Mouse (Mus musculus): Measurements from ENCODE around the gene Stat4. TPM values are rescaled to one million over a fixed set of nuclear protein-coding genes. Genes with fewer than 3 reads are reported as not detected.

The Stat4 gene
- polyA plus RNA-seq, 1 experiment from 2014 or later = 2.3 TPM

DNA sequence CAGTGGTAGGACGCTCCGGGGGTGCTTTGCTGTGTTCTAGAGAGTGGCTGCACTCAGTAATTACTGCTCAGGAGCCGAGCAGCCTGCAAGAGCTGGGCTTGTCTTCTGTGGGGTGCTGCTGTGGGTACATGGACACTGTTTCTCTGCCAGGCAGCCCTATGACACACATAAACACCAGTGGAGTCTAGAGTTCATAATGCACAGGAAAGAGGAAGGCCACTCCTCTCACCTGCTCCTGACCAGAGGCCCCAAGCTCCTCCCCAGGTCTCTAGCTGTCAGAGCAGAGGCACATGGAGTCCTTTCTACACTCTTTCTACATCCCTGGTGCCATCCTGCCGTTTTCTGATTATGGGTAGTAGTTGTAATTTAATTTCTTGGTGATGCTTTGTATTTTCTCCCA is 155.2 kb downstream of the Stat4 start:
- H3K9ac ChIP-seq (replicated peaks; ENCODE audit: low read length) = no peak overlapping the region
- no peaks in the 10 kb centered on the region for H3K36me3 ChIP-seq (replicated peaks; ENCODE audit: control insufficient read depth, insufficient read depth, low read depth, low read length)
- DNase-seq (ENCODE audit: low spot score) (no peak), ATAC-seq (replicated peaks; ENCODE audit: insufficient number of reproducible peaks, low FRiP score, low TSS enrichment, low read depth) (no peak)
- no peak overlapping the region for H3K27ac ChIP-seq (replicated peaks; ENCODE audit: low read depth, low read length)
- H3K4me2 ChIP-seq (ENCODE audit: low read depth, low read length) = no peak overlapping the region
- no peaks in the 10 kb centered on the region for H3K4me1 ChIP-seq (ENCODE audit: control insufficient read depth, insufficient read depth, low read length)
- no peaks in the 10 kb centered on the region for H3K27me3 ChIP-seq (ENCODE audit: control insufficient read depth, insufficient read depth, low read length)
- no peak overlapping the region for H3K4me3 ChIP-seq (ENCODE audit: low read depth, low read length)
- 84% methylated on average over 4 of the region's 4 CpGs for WGBS
- no peaks in the 10 kb centered on the region for H3K9me3 ChIP-seq (replicated peaks; ENCODE audit: control insufficient read depth, low read length)

DNA sequence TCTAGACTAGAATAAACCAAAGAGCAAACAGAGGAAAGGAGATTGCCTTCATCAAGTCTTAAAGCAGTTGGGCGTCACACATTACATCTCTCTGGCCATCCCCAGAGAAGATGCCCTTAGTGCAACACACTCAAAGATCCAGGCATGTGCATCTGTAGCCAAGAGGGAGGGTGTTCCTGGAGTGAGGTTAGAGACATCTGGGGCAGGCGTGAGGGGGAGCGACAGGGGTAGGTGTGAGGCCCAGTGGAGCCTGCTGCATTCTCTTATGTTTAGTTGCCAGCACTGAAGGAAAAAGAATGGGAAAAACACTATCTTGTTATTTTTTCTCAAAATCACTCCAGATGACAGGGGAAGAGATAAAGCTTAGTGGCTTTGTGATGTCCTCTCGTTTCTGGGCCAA is 156.2 kb downstream of the Stat4 start:
- Histone ChIP-seq H3K4me3 (ENCODE audit: low read depth, low read length) (no peak overlapping the region), H3K9me3 (replicated peaks; ENCODE audit: control insufficient read depth, low read length) (no peaks in the 10 kb centered on the region), H3K36me3 (replicated peaks; ENCODE audit: control insufficient read depth, insufficient read depth, low read depth, low read length) (no peaks in the 10 kb centered on the region), H3K27ac (replicated peaks; ENCODE audit: low read depth, low read length) (no peak overlapping the region), H3K4me2 (ENCODE audit: low read depth, low read length) (no peak overlapping the region), H3K4me1 (ENCODE audit: control insufficient read depth, insufficient read depth, low read length) (no peaks in the 10 kb centered on the region), H3K9ac (replicated peaks; ENCODE audit: low read length) (no peak overlapping the region), H3K27me3 (ENCODE audit: control insufficient read depth, insufficient read depth, low read length) (no peaks in the 10 kb centered on the region)
- no peak for ATAC-seq (replicated peaks; ENCODE audit: insufficient number of reproducible peaks, low FRiP score, low TSS enrichment, low read depth)
- 77% methylated on average over 4 of the region's 4 CpGs for WGBS
- DNase-seq (ENCODE audit: low spot score) = no peak

DNA sequence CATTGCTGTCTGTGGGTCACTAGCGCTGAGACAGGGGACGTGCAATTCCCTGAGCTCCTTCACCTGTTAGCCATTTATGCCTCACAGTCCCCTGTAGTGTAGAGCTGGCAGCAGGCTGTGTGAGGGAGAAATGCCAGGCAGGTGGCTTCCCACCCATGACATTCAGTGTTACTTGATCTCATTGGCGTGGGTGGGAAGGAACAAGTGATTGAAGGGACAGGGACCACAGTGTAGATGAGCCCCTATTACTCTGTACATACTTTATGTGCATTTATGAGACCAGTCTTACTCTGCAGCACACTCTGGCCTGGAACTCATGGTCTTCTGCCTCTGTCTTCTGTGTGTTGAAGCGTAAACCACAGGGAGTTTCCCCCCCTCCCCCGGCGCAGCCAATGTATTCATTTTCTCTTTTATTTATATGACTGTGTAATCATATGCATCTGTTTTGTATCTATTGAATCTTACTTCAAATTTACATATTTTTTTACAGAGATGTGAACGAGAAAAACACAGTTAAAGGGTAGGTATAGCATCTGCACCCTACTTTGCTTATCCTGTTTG is 156.7 kb downstream of the Stat4 start:
- Histone ChIP-seq H3K27me3 (ENCODE audit: control insufficient read depth, insufficient read depth, low read length) (no peaks in the 10 kb centered on the region), H3K4me1 (ENCODE audit: control insufficient read depth, insufficient read depth, low read length) (no peaks in the 10 kb centered on the region; the same call in 1 of the 2 replicates), H3K36me3 (replicated peaks; ENCODE audit: control insufficient read depth, insufficient read depth, low read depth, low read length) (no peaks in the 10 kb centered on the region), H3K27ac (replicated peaks; ENCODE audit: low read depth, low read length) (no peak overlapping the region), H3K4me2 (ENCODE audit: low read depth, low read length) (no peak overlapping the region), H3K9ac (replicated peaks; ENCODE audit: low read length) (no peak overlapping the region), H3K9me3 (replicated peaks; ENCODE audit: control insufficient read depth, low read length) (no peaks in the 10 kb centered on the region), H3K4me3 (ENCODE audit: low read depth, low read length) (no peak overlapping the region)
- DNase-seq (ENCODE audit: low spot score) = no peak
- 94% methylated on average over 7 of the region's 7 CpGs for WGBS
- ATAC-seq (replicated peaks; ENCODE audit: insufficient number of reproducible peaks, low FRiP score, low TSS enrichment, low read depth) = no peak

DNA sequence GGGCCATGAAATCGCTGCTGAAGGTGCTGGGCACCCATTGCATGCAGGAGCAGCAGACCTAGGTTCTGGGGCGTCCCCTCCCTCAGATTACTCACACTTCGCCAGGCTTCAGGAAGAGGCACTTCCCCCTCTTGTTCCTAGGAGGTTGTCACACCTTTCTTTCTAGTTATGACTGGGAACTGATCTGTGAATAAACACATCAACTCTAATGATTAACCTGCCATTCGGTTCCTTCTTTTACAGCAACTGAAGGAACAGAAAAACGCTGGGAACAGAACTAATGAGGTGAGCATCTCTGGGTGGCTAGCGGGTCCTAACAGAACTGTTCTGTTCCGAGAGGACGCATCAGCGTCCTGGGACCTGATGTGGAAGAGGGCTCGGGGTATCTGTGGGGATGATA is 158.0 kb downstream of the Stat4 start:
- no peak for ATAC-seq (replicated peaks; ENCODE audit: insufficient number of reproducible peaks, low FRiP score, low TSS enrichment, low read depth)

DNA sequence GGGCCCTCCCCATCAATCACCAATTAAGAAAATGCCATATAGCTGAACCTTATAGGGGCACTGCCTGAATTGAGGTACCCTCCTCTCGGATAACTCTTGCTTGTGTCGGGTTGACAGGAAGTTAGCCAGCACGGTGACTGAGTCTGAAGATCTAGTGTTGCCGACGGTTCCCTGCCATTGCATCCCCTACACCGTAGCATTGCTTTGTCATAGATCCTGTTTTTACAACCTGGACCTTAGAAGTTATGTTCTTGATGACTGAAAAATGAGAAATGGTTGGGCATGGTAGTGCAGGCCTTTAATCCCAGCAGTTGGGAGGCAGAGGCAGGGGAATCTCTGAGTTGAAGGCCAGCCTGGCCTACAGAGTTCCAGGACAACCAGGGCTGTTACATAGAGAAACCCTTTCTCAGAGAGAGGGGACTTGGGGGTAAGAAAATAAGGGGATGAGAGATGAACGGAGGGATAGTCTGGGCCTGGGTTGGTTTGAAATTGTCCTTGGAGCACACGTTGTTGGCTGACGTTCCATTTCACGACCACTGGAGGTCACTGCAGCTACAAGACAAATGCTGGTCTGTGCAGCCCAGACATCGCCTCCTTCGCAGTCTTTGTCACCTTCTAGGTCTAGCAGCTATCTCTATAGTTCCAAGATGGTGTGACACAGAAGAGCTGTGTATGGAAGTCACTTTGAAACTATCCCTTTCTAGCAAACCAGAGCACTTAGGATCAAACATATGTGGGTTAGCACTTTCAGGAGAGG is 159.4 kb downstream of the Stat4 start:
- DNase-seq (ENCODE audit: low spot score) (peak; percentile 80), ATAC-seq (replicated peaks; ENCODE audit: insufficient number of reproducible peaks, low FRiP score, low TSS enrichment, low read depth) (peak; percentile 71; the same call in 1 of the 2 replicates)
- no peaks in the 10 kb centered on the region for H3K27me3 ChIP-seq (ENCODE audit: control insufficient read depth, insufficient read depth, low read length)
- H3K4me3 ChIP-seq (ENCODE audit: low read depth, low read length) = no peak overlapping the region
- H3K4me2 ChIP-seq (ENCODE audit: low read depth, low read length) = no peak overlapping the region
- no peaks in the 10 kb centered on the region for H3K36me3 ChIP-seq (replicated peaks; ENCODE audit: control insufficient read depth, insufficient read depth, low read depth, low read length)
- 52% methylated on average over 12 of the region's 12 CpGs for WGBS
- no peak overlapping the region for H3K9ac ChIP-seq (replicated peaks; ENCODE audit: low read length)
- H3K4me1 ChIP-seq (ENCODE audit: control insufficient read depth, insufficient read depth, low read length) = no peaks in the 10 kb centered on the region; the same call in 1 of the 2 replicates
- H3K27ac ChIP-seq (replicated peaks; ENCODE audit: low read depth, low read length) = no peak overlapping the region
- H3K9me3 ChIP-seq (replicated peaks; ENCODE audit: control insufficient read depth, low read length) = no peaks in the 10 kb centered on the region

More for the DNA sequence above, 158.0 kb downstream of the Stat4 start:
- no peaks in the 10 kb centered on the region for H3K27me3 ChIP-seq (ENCODE audit: control insufficient read depth, insufficient read depth, low read length)
- no peak overlapping the region for H3K9ac ChIP-seq (replicated peaks; ENCODE audit: low read length)
- H3K4me3 ChIP-seq (ENCODE audit: low read depth, low read length) = no peak overlapping the region
- H3K27ac ChIP-seq (replicated peaks; ENCODE audit: low read depth, low read length) = no peak overlapping the region
- WGBS = 89% methylated on average over 10 of the region's 10 CpGs
- no peaks in the 10 kb centered on the region; the same call in 1 of the 2 replicates for H3K4me1 ChIP-seq (ENCODE audit: control insufficient read depth, insufficient read depth, low read length)
- no peaks in the 10 kb centered on the region for H3K9me3 ChIP-seq (replicated peaks; ENCODE audit: control insufficient read depth, low read length)
- H3K36me3 ChIP-seq (replicated peaks; ENCODE audit: control insufficient read depth, insufficient read depth, low read depth, low read length) = no peaks in the 10 kb centered on the region
- H3K4me2 ChIP-seq (ENCODE audit: low read depth, low read length) = no peak overlapping the region
- no peak for DNase-seq (ENCODE audit: low spot score)

DNA sequence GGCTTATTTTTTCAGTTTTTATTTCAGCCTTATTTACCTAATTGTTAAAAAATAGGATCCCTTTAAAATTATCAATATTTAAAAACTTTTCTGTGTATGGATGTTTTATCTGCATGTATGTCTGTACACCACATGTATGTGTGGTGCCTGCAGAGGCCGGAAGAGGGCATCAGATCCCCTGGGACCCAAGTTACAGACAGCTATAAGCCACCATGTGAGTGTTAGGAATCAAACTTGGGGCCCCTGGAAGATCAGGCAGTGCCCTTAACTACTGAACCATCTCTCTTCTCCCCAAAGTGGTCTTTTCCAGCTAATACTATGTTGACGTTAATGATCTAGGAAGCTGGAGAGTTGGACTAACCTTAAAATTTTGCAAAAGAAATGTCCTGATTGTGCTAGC is 160.5 kb downstream of the Stat4 start:
- DNase-seq (ENCODE audit: low spot score) (no peak), ATAC-seq (replicated peaks; ENCODE audit: insufficient number of reproducible peaks, low FRiP score, low TSS enrichment, low read depth) (no peak)
- WGBS = 80% methylated on average over 2 of the region's 2 CpGs
- H3K4me1 ChIP-seq (ENCODE audit: control insufficient read depth, insufficient read depth, low read length) = no peaks in the 10 kb centered on the region; the same call in 1 of the 2 replicates
- no peak overlapping the region for H3K4me3 ChIP-seq (ENCODE audit: low read depth, low read length)
- no peaks in the 10 kb centered on the region for H3K27me3 ChIP-seq (ENCODE audit: control insufficient read depth, insufficient read depth, low read length)
- H3K9ac ChIP-seq (replicated peaks; ENCODE audit: low read length) = no peak overlapping the region
- H3K36me3 ChIP-seq (replicated peaks; ENCODE audit: control insufficient read depth, insufficient read depth, low read depth, low read length) = no peaks in the 10 kb centered on the region
- H3K9me3 ChIP-seq (replicated peaks; ENCODE audit: control insufficient read depth, low read length) = no peaks in the 10 kb centered on the region
- no peak overlapping the region for H3K27ac ChIP-seq (replicated peaks; ENCODE audit: low read depth, low read length)
- H3K4me2 ChIP-seq (ENCODE audit: low read depth, low read length) = no peak overlapping the region

DNA sequence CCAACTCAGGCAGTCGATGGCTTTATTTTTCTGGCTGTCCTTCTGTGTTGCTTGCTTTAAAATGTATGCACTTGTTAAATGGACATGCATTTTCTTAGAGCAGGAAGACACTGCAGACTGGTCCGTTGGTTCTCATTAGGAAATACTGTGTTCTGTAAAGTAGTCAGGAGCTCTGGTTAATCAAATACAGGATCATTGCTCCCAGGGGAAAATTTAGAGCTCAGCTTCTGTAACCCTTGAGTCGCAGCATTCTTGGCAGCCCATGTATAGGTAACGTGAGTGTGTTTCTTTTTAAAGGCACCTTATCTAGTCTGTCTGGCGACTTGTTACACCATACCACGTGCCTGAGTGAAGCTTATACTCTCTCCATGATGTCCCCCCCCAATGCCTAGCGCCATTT is 161.2 kb downstream of the Stat4 start:
- DNase-seq (ENCODE audit: low spot score) (no peak), ATAC-seq (replicated peaks; ENCODE audit: insufficient number of reproducible peaks, low FRiP score, low TSS enrichment, low read depth) (no peak)
- Histone ChIP-seq H3K4me1 (ENCODE audit: control insufficient read depth, insufficient read depth, low read length) (no peaks in the 10 kb centered on the region; the same call in 1 of the 2 replicates), H3K27me3 (ENCODE audit: control insufficient read depth, insufficient read depth, low read length) (no peaks in the 10 kb centered on the region), H3K36me3 (replicated peaks; ENCODE audit: control insufficient read depth, insufficient read depth, low read depth, low read length) (no peaks in the 10 kb centered on the region), H3K9me3 (replicated peaks; ENCODE audit: control insufficient read depth, low read length) (no peaks in the 10 kb centered on the region), H3K4me2 (ENCODE audit: low read depth, low read length) (no peak overlapping the region), H3K9ac (replicated peaks; ENCODE audit: low read length) (no peak overlapping the region), H3K4me3 (ENCODE audit: low read depth, low read length) (no peak overlapping the region), H3K27ac (replicated peaks; ENCODE audit: low read depth, low read length) (no peak overlapping the region)
- 48% methylated on average over 7 of the region's 7 CpGs for WGBS

DNA sequence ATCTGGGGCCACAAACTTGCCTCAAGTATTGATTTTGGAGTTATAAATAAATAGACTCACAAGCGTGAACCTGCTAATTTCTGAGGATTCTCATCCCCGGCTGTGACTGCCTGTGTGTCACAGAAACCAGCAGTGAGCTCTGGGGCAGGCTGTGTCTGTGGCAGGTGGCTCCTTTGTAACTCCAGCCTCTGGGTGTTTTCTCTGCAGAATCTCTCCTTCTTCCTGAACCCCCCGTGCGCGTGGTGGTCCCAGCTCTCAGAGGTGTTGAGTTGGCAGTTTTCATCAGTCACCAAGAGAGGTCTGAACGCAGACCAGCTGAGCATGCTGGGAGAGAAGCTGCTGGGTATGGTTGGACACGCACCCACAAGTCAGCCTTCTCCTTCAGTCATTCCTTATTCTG is 161.7 kb downstream of the Stat4 start:
- Histone ChIP-seq H3K9me3 (replicated peaks; ENCODE audit: control insufficient read depth, low read length) (no peaks in the 10 kb centered on the region), H3K36me3 (replicated peaks; ENCODE audit: control insufficient read depth, insufficient read depth, low read depth, low read length) (no peaks in the 10 kb centered on the region), H3K4me1 (ENCODE audit: control insufficient read depth, insufficient read depth, low read length) (no peaks in the 10 kb centered on the region; the same call in 1 of the 2 replicates), H3K4me3 (ENCODE audit: low read depth, low read length) (no peak overlapping the region), H3K9ac (replicated peaks; ENCODE audit: low read length) (no peak overlapping the region), H3K4me2 (ENCODE audit: low read depth, low read length) (no peak overlapping the region), H3K27ac (replicated peaks; ENCODE audit: low read depth, low read length) (no peak overlapping the region), H3K27me3 (ENCODE audit: control insufficient read depth, insufficient read depth, low read length) (no peaks in the 10 kb centered on the region)
- 71% methylated on average over 7 of the region's 7 CpGs for WGBS
- ATAC-seq (replicated peaks; ENCODE audit: insufficient number of reproducible peaks, low FRiP score, low TSS enrichment, low read depth) (no peak), DNase-seq (ENCODE audit: low spot score) (no peak)
